Mouse (Mus musculus) WW6 (cell line): ENCODE results near the gene Gatb.

ENCODE experiments used
- DNase-seq: peaks from one replicate; pipeline ENCODE4 v3.0.0-alpha.2; 2013; ENCODE audit warnings: low read depth, low spot score

The Gatb gene

DNA sequence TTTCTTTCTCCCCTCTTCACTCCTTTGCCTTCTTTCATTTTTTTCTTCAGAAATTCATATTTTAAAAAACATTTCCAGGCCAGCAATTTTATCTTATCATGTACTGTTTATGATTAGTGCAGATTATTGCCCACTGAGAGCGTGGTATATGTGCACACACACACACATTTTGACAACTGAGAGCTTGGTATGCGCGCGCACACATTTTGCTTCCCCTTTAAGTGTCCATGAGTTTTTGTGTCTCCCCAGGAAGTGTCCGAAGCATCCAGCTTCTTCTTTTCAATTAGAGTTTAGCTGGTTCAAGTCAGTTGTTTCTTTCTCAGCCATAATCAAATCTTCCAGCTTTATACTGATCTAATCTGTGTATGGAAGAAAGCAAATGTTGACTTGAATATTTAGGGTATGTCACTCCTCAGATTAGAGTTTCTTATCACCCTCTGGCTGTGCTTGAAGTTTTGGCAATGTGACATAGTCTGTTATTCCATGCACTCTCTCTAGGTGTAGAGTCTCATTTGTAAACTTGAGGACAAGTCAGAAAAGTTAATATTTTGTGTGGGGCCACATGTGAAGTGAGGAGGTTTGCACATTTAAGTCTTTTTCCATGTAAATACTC, 18.8 kb downstream of the Gatb start:
- DNase-seq = no peak

DNA sequence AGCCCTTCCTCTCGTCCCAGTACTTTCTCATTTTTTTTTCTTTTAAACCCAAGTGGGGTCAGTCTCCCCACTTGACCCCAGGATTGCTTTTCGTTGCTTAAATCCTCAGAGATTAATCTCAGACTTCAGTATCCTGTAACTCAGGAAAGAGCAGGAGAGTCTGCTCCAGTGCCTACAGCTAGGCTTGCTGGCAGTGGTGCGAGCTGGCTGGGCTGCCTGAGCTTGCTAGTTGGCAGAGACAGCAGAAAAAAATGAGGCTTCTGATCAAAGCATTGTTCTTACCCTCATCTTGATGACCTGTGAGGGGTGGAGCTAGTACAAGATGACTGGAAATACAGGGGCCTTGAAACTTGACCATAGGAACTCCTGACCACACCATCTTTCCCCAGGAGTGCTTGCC, 20.5 kb downstream of the Gatb start:
- no peak for DNase-seq

DNA sequence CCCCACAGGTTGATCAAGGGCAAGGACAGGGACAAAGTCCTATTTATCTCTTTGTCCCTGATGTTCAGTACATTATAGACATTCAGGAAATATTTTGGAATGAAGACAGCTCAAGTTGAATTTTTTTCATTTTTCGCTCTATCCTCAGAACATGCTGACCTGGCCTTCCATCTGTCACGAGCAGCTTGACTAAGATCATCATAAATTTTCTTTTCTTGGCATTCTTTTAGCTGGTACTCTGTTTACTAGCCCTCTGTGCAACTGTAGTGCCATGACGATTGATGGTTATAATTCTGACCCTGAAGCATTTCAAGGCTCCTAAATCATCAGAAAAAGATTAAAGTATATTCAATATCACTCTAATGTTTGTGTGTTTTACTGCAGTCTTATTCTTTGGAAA, 25.6 kb downstream of the Gatb start:
- no peak for DNase-seq

DNA sequence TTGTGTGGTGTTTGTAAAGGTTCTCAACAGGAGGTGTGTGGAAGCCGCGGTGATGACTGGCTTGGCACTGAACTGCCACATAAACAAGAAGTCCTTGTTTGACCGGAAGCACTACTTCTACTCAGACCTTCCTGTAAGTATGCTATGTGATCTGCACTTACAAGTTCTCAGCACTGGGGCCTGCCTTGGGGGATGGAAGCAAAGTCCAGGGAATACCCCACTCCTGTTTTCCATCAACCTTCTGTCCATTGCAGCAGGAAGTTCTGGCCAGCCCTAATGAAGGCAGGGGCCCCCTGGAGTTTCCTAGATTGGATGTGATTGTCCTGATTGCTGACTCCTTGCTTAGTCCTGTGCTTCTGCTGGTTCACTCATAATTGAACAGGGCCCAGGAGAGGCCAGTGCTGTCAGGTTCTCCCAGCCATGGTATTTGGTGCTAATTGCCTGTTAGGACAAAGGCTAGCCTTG, 28.0 kb downstream of the Gatb start:
- DNase-seq = no peak

DNA sequence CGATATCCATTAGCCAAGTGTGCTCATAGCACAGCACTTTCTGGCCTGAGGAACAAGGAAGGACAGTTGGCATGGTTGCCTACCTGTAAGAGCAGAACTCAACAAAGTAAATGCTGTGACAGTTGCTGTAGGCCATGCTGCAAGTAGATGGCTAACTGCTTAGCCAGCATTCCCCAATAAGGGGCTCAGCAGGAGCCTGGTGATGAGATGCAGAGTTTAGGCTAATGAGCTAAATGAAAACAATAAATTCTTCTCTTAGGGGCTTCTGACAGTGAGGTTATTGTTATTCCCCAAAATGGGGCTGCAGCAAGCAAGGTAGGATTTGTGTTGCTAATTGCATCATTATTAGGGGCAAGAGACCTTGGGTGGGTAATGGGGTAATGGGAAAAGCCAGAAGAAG, 29.9 kb downstream of the Gatb start:
- no peak for DNase-seq

DNA sequence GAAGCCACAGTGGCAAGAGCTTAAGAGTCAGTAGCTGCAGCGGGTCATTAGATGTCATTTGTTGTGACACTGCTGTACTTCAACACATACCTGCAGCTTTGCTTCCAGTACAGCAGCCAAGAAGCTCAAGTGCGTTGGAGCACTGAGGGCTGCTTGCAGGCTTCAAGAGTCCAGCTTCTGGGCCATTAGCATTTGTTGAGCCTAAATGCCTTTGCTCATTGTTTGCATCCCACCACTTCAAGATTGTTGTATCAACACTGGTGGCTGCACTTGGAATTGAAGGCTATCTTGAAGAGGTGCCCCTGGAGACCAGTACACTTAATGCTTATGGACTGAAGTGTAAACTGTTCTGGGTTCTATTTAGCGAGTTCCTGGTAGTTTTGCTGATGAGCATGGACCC, 33.0 kb downstream of the Gatb start:
- DNase-seq = no peak

DNA sequence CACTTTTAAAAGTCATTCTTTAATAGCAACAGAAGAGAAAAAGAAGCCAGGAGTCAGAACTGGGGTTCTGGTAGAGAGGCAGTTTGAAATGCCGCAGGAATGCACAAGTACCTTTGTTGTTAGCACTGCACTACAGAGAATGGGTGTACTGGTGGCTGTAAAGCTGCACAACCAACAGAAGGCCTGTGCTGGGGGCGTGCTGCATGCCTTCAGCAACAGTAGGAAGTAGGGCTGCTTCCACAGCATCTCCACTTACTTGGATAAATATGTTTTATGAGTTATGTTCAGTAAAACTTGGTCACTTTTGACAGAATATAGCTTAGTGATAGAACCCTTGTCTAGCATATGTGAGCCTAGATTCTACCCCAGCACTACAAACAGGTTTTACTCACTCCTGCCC, 33.8 kb downstream of the Gatb start:
- DNase-seq = no peak

DNA sequence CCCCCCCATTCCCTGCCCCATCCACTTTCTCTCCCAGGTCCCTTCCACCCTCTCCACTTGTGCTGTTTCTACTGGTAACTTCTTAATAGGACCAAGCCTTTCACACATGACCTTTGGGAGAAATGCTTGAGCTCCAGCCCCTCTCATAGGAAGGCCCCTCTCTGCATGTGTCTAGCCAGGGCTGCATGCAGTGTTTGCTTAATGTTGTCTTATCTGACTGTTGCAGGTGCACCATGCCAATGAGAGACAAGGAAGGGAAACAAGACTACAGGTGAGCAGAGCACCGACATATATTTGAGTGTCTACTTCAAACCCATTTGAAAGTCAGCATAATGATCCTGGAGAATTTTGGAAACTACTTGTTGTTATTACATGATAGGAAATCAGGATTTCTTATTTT, 42.5 kb downstream of the Gatb start:
- DNase-seq = no peak

DNA sequence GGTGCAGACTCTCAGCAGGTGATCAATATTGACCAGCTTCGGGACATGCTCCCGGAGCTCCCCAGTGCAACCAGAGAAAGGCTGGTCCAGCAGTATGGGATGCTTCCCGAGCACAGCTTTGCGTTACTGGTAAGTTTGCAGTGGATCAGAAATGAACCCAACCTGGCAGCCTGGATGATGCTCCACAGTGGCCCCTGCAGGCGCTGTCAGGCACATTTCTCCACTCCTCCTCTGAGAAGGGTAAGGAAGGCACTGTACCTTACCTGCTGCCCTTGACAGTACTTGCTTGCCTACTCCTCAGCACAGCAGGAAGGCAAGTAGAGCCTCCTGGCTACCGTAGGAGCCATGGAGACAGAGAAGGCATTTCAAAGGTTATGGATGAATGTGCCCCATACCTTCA, 45.0 kb downstream of the Gatb start:
- no peak for DNase-seq

DNA sequence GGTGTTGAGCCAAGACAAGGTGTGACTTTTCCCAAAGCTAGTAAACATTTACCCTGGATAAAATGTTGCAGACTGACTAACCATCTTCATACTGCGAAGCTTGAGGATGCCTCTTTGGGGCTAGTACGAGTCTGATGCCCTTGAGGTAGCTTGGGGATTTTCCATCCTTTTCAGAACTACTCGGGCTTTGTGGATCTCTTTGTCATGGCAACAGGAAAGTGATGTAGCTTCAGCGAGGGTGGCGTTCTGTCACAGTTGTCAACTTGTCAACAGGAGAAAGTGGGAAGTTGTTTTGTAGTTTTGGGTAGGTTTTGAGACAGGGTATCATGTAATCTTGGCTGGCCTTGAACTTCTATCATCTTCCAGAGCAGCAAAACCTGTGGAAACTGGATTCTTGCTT, 45.4 kb downstream of the Gatb start:
- DNase-seq = no peak

DNA sequence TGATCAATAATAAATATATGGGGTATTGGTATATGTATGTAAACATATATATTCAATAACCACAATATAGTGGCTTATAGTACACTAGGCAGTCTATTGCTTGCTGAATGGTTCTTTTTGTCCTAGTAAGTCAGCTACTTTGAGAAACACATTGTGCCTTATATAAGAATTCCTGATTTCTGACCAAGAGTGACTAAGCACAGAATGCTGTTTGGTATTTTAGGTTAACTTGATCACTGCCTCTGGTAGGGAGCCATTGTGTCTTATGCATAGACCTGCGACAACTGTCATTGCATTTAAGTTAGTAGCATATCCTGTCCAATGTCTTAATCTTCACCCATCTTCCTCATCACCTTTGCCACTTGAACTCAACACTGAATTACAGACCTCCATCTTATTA, 45.8 kb downstream of the Gatb start:
- DNase-seq = no peak

DNA sequence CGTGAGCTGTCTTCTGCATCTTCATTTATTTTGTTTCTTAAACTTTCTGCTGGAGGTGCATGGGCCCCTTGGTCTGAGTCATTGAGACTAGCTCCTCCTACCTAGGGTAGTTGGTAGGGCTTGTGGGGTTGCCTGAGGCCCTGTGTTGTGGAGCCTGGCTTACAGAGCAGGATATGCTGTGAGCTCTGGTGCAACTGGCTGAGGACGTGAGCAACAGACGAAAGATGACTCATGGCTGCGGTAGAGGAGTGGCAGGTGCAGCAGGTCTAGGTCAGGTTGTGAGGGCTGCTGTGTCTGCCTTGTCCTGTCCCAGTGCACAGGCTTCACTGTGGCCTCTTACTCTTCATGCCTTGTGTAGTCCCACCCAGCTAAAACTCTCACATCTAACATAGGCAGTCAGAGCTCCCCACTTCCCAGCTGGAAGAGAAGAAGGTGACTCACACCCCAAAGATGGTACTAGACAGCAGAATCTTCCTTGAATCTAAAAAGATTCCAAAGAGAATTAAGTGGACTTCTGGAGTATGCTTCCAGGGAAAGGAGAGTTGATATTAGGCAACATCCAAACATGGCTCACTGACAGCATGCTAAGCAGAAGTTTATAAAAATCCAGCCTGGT, 56.1 kb downstream of the Gatb start:
- no peak for DNase-seq

DNA sequence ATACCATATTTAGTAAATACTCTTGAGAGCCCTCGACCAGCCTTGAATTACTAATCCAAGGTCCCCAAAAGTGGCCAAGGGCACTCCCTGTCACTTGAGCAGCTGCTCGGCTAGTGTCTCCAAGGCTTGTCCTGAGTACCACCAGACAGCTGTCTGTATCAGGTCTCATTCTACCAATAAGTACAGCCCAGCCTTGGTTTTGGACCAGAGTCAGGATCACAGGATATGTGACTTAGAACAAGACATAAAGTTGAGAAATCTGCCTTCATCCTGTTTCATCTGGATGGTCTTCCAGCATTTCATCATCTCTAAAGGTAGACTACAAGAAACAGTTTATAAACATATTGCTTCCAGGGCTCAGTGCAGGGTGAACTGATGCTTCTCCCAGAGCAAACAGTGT, 59.8 kb downstream of the Gatb start:
- no peak for DNase-seq

DNA sequence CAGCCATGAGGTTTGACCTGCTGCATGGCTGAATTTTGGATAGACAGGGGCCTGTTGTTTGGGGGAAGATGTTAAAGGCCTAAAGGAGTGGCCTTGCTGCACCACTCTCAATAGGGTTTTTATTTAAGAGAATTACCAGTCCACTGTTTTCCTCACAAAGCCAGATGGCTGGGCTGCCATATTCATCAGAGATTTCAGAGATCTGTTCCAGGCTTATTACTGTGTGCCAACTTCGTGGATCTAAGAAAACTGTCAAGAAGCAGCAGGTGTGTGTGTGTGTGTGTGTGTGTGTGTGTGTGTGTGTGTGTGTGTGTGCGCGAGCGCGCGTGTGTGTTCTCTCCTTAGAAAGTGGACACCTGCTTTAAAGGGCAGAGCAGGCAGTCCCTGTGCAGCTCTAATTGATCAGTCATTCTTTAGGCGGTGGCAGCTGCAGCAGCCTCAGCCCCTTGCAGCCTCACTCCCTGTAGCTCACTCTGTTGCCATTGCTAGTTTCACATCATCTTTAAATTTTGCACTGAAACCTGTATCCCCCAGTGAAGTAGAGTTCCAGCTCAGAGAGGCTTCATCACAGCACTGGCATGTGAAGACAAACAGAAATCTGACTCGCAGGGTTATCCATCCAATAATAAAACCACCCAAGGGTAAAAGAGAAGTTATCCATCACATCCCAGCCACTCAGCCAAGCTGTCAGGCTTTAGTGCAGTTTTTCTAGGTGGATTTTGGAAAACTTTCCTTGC, 60.6 kb downstream of the Gatb start:
- DNase-seq = no peak

DNA sequence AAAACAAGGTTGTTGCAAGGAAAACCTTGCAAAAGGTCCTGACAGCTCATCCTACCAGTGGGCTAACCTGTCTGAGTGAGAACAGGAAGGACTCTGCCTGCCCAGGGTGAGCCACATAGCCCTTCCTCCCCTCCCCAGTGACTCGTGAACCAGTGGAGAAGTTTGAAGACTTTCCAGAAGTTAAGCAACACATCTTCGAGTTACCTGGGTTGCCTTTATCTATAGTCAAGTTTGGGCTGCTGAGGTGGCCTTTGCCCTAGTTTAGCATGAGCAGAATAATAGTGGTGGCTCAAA, 61.2 kb downstream of the Gatb start:
- DNase-seq = no peak

DNA sequence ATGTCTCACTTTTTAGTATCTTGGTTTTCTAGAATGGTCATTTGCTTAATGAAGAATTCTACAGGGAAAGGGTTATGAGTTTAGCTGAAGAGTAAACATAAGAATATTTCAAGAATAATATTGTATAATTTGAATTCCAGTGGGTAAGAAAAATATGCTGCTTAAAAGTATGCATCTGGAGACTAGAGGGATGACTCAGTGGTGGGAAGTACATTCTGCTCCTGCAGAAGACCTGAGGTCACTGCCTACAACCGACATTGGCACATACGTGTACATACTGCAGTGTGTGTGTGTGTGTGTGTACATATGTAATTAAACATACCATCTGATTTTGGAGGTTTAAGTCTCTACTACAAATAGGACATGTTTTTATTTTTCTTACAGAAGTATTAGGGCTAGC, 61.7 kb downstream of the Gatb start:
- DNase-seq = no peak

DNA sequence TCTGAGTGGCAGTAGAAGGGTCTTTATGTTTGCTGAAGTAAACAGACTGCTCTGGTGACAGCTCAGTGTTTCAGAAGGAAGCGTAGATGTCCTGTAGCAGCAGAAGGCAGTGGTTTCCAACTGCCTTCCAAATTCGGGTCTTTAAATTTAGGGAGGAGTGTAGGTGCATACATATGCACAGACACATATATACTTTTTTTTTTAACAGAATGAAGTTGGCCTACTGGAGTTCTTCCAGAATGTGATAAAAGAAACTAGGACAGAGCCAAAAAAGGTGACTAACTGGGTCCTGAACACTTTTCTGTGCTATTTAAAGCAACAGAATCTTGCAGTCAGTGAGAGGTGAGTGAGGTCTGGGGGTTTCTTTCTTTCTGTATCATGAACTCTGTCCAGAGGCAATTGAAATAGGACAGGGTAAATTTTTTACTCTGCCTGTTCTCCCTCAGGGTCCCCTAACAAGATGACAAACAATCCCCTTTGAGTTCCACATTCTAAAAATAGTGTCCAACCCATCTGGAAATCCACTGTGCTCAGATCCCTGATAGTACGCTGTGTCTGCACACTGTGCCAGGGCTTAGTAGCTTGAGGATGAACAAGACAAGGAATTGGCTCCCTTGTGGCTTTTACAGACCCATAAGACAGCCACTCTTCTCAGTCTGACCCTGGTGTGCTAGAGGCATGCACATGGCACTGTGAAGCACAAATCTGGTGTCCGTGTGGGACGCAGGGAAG, 63.0 kb downstream of the Gatb start:
- no peak for DNase-seq

DNA sequence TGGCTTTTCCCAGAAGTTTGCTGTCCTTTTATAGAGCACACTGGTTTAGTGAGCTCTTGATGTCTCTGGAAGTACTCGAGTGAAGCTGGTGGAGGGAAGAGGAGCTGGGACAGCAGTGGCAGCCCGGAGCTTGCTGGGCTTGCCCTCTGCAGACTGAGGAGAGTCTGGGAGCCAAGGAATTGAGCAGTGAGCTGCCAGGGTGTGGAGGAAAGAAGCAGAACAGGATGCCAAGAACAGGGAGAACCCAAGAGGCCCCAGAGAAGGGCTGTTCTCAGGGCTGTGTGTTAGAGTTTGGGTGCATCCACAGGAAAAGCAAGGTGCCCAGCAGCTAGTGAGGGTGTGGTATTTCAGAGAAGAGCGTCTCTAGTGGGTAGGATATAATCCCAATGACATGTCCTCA, 67.8 kb downstream of the Gatb start:
- DNase-seq = no peak

DNA sequence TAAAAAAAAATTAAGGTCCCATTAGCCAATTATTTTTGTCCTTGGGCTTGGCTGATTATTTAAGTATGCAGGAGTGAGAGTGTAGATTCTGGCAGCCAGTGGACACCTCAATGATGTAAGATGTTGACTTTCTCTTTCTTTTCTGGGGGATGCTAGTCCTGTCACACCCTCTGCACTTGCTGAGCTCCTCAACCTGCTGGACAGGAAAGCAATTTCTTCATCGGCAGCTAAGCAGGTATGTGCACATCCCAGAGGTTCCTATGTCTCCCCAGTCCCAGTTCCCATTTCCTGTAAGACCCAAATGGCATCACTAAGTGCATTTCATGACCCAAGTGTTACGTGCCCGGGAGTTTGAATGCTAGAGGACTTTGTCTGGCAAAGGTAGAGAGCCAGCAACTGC, 70.9 kb downstream of the Gatb start:
- DNase-seq = no peak

DNA sequence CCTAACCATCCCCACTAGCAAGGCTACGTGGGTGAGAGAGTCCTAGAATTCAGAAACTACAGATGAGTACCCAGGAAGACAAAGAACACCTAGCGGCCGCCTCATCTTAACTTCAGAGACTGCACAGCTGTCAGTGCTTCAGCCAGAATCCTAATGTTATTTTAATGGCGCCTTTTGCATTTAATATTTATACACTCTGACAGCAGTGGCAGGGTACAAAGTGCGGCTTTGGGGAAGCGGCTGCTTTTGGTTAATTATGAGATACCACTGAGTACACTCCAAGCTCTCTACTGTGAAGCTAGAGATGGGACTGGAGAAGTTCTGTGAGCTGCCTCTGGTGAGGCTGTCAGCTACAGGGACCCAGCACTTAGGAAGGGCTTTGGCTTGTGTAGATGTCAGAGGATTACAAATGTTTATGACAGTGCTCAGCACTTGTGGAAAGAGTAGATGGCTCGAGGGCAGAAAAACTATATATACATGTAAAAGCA, 71.6 kb downstream of the Gatb start:
- no peak for DNase-seq

DNA sequence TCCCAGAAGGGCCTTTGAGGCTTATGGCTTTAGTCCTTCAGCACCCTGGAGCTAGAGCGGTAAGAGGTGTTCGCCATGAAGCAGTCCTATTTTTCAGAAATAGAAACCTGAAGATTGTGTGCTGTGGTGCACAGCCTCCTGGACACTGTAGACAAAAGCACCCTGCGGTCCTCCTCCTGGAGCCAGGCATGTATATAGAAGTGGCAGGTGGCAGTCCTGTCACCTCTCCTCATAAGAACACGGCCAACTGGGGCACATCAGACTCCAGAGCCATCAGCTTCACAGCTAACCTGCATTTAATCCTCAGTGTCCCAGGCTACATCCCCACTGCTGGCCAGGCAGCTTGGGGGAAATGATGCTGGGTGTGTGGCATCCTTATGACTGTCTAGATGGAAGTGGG, 75.3 kb downstream of the Gatb start:
- DNase-seq = no peak
